Mouse (Mus musculus) layer of hippocampus, postnatal 14 days (tissue): ENCODE data around the gene Prkca. TPM values are rescaled to one million over a fixed set of nuclear protein-coding genes. Genes with fewer than 3 reads are reported as not detected.

ENCODE experiments used
- DNase-seq, 2 experiments: peaks; one replicate each; pipeline ENCODE4 v3.0.0; 2021 to 2022; ENCODE audit warnings: low spot score in 2 of 2, mixed read lengths in 1 of 2
- total RNA-seq, 2 experiments: library from RNA; stranded (reverse); gene quantifications; 2 replicates each; pipeline ENCODE4 v1.2.3; 2021

Gene Prkca
- total RNA-seq, 2 experiments from 2014 or later: 205 to 208 TPM

DNA sequence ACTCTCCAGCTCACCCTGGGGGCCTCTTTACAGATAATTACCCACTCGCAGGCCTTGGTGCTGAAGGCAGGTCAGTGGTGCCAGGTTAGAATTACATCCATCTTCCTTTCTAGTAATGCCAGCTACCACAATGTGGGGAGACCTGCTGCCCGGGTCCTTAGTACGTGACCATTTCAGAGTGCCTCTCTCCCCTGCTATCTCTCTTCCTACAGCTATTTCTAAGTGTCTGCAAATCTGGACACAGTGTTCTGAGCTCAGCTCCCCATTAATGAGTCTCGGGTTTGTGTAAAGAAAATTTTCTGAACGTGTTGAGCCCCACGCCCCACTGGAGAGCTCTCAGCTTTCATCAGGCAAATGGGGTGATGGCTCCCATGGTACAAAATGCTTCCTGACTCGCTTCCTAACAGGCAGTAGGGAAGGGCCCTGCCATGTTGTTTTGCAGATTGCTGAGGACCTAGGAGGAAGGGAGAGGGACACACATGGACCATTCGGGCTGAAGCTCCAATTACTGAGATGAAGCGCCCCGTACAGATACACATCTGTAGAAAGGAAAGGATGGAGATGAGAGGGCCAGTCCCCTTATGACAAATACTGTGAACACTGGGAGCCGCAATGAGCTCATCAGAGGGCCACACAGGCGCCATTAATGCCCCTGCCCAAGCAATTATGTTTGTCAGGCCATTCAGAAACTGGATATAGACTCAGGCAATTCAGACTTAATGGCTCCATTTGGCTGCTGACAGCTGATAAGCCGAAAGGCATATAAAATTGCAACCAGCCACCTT, 386.0 kb downstream of the Prkca start:
- DNase-seq: no peak

DNA sequence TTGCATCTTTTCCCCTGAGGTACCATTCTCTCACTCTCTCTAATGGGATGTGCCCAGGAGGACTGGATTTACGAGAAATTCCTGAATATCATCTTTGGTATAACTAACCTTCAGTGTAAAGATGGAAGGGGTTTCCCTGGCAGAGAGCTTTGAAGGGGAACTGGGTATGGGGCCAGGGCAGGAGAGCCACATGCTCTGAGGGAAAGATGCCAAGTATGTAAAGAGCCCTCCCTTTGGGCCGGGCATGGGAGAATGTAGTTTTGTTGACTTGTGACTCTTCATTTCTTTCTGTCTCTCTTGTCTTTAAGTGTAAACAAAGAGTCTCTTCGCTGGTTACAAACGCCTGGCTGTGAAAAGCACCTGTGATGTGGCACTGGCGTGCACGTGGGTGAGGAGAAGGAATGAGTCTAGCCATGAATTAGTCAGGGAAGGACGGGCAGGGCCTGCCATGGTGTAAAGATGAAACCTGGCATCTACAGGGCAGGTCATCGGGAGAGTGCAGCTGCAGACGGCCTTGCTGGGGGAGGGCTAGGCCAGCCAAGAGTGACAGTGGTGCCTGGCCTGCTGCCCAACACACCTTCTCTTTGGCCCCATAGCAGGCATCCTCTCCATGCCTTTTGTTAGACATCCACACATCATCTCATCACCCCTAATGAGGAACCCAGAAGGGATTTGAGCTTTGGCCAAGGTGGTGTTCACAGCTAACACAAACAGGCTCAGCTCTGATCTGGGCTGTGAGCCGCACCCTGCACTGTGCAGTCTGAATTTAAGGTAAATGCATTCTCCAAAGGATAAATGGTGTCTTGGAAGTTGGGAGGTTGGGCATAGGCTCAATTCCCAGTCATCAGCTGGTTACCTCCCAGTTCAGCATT, 388.3 kb downstream of the Prkca start:
- DNase-seq: no peak

DNA sequence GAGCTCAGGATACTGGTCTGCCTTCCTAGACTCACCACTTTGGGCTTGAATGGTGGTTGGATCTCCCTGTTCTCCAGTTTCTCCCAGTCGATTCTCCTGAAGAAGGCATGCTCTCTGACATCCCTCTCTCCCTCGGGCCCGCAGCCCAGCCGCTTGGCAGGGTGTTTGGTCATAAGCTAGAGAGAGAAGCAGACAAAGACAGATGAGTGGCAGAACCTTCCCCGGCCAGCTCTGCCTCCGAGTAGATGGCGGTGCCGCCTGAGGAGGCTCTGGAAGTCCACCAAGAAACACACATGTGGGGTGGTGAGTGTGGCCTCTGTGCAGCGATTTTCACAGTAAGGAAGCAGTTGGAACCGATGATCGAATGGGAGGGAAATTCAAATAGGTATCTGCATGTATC, 392.3 kb downstream of the Prkca start:
- DNase-seq: no peak

DNA sequence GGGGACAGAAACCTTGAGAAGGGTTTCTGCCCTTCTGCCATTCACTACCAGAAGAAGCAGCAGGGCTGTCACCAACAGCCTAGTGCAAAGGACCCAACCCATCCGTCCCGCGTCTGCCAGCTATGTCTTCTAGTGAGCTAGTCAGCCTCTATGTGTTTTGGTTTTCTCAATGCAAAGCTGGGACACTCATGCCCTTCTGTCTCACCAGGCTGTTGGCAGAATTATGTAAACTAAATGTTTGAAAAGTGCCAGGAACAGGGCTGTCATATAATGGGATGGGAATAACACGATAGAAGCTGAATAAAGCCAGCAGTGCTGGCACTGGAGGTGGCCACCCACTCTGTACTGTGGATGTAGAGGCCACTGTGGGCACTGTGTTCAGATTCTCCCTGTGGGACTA, 393.1 kb downstream of the Prkca start:
- DNase-seq: peak in 1 of 2 experiments; percentile 52

DNA sequence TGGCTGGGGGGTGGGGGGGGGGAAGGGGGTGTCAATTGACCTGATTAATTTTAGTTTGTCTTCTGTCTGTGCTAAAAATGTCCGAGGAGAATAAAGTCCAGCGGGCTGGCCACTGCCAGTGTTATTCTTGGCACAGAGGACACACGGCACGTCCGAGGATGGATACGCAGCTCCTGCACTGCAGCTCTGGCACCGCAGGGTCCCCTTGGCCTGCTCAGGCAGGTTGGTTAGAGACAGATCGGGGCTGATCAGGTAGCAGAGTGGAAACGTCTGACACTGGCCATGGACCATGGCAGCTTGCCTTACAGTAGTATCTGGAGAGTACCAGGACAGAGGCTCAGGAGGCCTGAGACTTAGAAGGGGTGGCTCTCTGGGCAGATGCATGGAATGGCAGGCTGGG, 393.5 kb downstream of the Prkca start:
- DNase-seq: no peak

DNA sequence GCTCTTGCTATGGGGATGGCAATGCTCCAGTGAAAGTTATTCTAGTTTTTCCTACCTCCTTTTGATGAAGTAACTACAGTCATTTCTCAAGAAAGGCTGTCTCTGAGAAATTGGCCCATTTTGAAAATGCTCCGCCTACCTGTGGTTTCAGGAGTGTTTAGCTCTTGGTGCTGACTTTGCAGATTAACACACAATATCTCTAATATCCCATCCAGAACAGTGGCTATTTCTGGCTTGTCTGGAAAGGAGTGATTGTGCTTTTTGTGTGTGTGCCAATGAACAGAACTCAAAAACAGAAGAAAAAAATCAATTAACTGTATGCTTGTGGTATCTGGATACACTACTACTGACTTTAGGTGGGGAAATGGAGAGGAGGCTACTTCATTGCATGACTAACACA, 395.8 kb downstream of the Prkca start:
- DNase-seq: no peak

DNA sequence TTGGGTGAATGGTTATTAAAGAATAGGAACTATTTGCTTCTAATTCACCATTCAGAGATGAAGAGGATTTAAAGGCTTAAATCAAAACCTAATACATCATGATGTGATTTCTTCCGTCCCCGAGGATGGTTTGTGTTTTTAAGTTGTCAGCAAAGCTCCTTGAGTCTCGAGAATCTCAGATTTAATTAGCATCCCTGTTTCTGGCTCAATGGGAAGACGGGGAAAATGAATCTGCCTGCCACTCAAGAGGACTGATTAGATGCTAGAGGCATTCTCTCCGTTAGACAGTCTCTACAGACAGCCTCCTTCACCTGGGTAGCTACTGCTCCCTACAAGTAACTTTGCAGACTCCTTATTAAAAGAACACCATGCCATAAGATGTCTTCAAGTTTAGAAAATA, 396.9 kb downstream of the Prkca start:
- DNase-seq: no peak

DNA sequence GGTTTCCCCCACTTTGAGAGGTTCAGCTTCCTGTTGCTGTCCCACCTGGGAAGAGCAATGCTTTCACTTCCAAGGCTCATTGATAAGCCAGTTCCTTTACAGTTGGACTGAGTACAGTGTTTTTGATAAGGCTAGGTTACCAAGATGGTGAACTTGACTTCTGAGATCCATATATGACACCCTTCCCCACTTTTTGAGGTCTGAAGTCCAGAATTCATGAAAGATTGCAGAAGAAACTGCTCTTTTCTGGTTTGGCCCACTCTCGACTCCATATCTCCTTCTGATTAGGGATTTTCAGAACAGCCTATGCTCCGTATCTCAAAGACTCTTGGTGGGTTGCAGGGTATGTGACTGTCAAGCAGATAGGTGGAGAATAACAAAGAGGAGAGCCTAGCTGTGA, 406.8 kb downstream of the Prkca start:
- DNase-seq: no peak

DNA sequence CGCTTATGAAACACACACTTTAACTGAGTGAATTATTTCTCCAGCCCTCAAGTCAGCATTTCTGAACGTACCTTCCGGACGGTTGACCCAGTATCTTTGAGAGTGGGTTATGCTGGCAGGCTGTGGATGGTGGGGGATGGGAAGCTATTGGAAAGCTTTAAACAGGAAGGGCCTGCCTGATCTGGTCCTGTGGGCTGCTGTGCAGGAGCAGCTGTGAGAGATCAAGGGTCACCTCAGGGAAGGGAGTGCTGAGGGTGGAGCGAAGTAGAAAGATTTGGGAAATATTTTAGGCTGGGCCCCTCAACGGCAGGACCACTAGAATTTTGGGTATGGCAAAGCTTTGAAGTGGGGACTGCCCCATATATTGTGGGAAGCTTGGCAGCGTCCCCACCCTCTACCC, 412.0 kb downstream of the Prkca start:
- no peak for DNase-seq

DNA sequence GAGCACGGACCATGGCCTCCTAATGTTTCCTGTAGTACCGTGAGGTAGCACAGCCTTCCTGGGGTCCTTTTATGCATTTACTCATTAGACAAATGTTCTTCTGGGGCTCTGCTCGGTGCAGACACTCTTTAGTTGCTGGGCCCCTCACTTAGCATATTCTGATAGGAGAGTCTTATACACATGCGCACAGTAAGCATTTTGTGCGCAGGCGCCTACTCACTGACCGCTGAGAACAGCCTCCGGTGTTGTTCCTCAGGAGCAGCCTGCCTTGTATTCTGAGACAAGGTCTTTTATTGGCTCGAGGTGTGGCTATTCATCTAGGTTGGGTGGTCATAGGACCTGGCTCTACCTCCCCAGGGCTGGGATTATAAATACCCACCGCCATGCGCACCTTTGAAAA, 412.4 kb downstream of the Prkca start:
- DNase-seq: no peak

DNA sequence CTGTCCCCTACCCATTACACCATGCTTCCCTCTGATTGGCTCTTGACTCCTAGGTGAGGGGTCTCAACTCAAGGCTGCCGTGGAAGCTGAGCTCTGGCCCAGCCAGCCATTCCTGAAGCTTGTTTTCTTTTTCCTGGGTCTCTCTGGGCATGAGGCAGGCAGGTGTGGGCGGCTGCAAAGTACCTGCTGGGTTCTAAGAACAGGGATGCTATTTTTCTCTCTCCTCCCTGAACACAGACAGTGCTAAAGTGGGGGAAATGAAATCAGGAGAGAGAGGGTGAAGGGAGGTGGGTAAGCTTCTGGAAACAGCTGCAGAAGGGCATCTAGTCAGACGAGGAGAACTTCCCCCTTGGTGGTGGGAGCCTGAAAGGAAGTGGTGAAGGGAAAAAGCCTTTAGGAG, 414.0 kb downstream of the Prkca start:
- DNase-seq: no peak

DNA sequence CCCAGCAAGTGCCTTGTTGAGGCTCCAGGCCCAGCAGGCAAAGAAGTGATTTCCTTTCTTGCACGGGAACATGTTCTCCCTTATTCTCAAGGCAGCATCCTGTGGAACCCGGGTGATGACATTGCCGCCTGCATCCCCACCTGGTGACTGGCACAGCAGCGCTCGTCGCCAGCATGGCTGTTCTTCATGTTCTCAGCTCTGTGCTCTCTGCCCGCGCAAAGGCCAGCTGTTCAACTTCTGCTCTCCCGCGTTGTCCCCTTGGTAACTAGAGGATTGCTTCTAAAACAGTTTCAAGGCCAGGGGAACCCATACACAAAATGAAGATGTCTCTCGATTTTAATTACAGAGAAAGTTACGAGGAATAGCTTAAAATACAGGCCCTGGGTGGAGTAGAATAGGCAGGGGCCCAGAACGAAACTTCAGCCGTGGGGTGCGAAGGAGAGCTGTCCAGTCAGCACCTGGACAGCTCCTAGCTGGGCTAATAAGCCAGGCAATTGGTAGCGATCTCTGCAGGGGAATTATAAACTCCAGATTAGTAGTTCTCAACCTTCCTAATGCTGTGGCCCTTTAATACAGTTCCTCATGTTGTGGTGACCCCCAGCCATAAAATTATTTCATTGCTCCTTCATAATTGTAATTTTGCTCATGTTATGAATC, 423.7 kb downstream of the Prkca start:
- no peak for DNase-seq

DNA sequence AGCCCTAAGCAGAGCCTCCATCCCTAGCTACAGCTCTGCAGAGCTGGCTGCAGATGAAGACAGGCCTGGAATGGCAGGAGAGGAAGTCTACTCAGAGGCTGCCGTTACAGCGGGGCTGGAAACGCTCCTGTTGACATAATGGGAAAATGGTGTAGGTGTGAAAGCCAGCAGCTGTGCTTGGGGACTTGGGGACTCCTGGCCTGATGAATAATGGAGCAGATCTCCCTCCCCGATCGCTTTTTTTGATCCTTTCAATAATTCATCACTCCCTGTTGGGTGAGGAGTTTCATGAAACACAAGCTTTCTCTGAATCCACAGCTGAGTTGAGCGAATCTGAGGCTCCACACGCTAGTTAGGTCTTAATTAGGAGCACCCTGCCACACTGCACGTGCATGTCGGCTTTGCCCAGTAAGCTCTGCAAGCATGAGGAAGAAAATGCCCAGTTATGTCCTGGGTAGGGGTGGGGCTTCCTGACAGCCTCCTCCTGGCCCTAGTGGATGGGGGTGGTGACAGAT, 425.9 kb downstream of the Prkca start:
- peak in 1 of 2 experiments; percentile 34 for DNase-seq

DNA sequence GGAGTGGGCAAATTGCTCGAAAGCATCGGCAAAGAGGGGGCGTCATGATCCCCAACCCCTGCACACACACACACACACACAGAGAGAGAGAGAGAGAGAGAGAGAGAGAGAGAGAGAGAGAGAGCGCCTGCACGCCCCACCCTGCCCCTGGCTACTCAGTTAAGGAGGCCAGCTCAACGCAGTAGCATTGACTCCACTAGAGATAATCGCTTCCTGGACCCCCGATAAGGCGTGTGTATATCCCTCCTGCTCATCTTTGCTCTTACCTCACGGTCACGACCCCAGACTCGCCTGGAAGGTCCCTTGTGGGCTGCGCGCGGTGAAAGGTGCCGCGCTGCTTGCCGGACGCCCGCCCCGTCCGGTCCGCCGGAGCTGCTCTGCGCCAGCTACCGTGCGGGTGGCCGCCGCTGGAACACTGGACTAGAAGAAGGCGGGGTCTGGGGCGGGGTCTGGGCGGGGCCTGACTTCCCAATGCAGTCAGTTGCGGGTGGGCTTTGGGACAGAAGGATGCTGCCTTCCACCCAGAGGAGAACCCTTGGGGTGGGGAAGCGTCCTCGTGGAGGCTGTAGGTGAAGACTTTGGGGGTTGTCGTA, 429.0 kb downstream of the Prkca start, which contains the start of gene Cacng5:
Cacng5 (minus strand) TSS at position 422 of the 593 bp plus-strand sequence.
- no peak for DNase-seq

DNA sequence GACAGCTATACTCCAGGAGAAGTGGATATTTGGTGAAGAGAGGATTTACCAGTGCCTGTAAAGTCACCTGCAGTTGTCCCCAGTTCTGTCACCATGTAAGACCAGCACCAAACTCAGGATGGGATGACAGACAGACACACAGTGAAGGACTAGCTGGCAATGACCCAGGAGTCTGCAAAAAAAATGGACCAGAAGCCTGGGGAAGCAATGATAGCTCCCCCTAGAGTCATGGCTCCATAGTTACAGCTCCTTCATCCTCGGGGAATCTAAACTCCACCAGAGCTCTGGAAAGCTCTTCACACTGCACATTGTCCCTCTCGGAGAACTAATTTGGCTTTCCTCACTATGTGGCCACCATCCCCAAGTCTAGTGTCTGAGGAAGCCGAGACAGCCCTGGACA, 430.4 kb downstream of the Prkca start:
- DNase-seq: peak in 1 of 2 experiments; percentile 35

DNA sequence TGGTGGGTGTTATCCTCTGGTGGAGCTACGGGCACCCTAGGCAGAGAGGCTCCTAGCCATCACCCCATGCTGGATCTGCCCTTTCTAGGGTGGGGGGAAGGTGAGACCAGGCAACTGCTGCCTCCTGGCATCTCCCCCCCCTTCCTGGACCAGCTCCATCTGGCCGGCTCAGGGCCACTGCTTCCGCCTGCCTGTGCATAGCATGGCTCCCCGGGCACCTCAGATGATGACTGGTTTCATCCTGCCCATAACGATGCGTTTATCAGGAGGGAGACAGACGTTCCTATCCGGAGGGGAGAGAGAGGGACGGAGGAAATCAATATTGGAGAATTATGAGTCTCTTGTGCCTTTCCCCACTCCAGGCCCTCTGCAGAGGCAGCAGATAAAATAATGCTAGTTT, 438.4 kb downstream of the Prkca start:
- DNase-seq: no peak

DNA sequence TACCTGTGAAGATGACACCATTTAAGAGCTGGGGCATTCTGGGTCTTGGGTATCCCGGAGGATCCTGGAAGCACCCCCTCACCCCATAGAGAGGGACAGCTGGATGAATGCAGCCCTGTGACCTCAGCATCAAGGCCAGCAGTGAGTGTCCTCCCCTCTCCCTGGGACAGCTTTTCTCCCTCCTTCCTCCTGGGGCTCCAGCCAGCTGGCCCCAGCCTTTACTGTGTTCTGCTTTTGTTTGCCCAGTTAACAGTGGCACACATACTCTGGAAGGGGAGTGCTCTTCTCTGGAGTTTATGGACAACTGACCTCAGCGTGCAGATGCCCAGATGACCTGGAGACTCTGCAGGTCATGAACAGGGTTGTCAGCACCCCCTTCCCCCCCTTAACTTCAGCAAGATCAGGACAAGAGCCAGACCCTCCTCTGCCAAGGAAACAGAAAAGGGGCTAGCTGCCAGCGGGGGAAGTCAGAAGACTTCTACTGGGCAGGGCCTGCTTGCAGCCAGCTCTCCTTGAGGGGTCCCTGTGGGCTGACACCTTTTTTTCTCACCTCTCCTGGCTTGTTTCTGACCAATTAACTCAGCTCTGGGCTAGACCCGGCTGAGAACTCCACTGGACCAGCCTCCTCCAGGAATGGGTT, 439.6 kb downstream of the Prkca start:
- DNase-seq: no peak

DNA sequence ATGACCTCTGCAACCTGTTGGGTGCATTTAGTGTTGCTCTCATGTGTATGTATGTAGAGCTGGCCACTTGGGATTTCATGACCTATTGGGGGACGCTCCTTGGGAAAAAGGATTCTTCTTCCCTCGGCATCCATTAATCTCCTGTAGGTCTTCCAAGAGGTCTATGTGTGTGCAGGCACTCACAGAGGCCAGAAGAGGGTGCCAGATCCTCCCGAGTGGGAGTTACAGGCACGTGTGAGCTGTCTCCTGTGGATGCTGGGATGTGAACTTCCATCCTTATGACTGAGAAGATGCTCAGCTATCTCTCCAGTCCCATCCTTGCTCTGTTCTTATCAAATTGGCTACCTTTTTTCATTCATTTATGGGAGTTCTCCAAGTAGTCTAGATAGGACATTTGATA, 443.3 kb downstream of the Prkca start:
- DNase-seq: no peak

DNA sequence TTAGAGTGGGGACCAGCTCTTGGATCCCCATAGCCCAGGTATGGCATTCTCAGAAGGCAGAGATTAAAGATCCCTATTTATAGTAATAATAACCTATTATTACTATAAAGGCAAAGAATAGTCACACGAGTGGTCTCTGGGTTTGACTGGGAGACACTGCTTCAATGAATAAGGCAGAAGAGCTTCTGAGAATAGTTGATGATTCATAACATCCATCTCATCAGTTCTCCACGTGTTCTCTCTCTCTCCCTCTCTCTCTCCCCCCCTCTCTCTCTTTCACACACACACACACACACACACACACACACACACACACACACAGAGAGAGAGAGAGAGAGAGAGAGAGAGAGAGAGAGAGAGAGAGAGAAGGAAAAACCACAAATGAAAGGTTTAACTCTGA, 445.0 kb downstream of the Prkca start:
- no peak for DNase-seq

DNA sequence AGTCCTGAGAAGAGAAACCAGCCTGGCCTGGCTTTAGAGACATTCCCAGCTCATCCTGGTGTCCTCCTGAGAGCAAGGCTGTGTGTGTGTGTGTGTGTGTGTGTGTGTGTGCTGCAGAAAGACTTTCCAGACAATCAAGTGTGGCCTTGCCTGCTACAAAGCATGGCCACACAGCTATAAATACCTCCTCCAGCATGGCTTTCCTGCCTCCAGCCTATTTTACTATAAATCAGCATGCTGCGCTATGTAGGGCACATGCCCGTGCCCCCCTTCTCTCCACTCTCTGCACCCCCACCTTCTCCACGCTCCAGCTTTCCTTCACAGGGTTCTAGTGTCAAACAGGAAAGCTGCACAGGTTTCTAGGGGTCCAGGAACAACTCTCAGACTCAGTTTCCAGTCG, 448.1 kb downstream of the Prkca start:
- DNase-seq: no peak

DNA sequence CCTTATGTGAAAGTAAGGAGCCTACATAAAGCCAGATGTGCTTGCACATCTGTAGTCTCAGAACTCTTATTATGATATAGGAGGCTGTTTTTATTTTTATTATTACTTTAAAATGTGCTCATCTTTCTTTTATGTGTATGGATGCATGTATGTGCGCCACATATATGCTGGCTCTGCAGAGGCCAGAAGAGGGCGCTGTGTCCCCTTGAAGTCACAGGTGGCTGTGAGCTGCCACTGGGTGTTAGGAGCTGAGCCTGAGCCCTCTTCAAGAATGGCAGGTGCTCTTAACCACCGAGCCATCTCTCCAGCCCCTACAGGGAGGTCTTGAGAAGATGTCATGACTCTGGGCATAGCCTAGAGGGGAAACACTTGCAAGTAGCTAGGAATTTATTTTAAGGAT, 452.4 kb downstream of the Prkca start:
- DNase-seq: no peak
